Mouse (Mus musculus): ENCODE data around the gene Nfs1. TPM values are rescaled to one million over a fixed set of nuclear protein-coding genes. Genes with fewer than 3 reads are reported as not detected.
"Not testable (repeated sequence)": the region's sequence is repeated elsewhere in the genome, so short reads cannot be mapped to it uniquely, and the experiment has no call there.

The Nfs1 gene
- 10 to 100 TPM; 53.6 to 65.4 TPM for total RNA-seq (2021)
- long read RNA-seq, experiment 1, transcript Nfs1-201 (13 exons, 2,051 nt): major isoform, 147 of 163 reads
- long read RNA-seq, experiment 1, partial matches to known transcripts: 9 of 163 reads
- long read RNA-seq, experiment 1, other reads (novel, unspliced or antisense): 6 of 163 reads
- long read RNA-seq, experiment 2, transcript Nfs1-201 (13 exons, 2,051 nt): major isoform, 142 of 161 reads
- long read RNA-seq, experiment 2, partial matches to known transcripts: 10 of 161 reads
- long read RNA-seq, experiment 2, other reads (novel, unspliced or antisense): 7 of 161 reads

- intact Hi-C loops (cut with DNase I; ENCODE audit: low total_unique reads): loop anchor here (5.0 kb wide), 1 partner anchor 177 kb away; no protein-coding TSS in a partner anchor
- DNase-seq: peak; percentile 92
Observed at GRCm38 (mm10) chr2:156143953-156144724, at the start of gene Nfs1, which contains the start of gene Romo1. Nfs1 (minus strand) TSS chr2:156144186. Romo1 (plus strand) TSS chr2:156144039.

- DNase-seq: no peak
- intact Hi-C loops (cut with DNase I; ENCODE audit: low total_unique reads): no loop called here
Observed at GRCm38 (mm10) chr2:156193066-156193862, 49.3 kb upstream of the Nfs1 start.

- DNase-seq: no peak
- intact Hi-C loops (cut with DNase I; ENCODE audit: low total_unique reads): no loop called here
Observed at GRCm38 (mm10) chr2:156192068-156192467, 48.1 kb upstream of the Nfs1 start.

- intact Hi-C loops (cut with DNase I; ENCODE audit: low total_unique reads): no loop called here
- DNase-seq: no peak
Observed at GRCm38 (mm10) chr2:156191540-156191939, 47.6 kb upstream of the Nfs1 start.

GRCm38 (mm10) chr2:156190004-156190896 is 46.3 kb upstream of the Nfs1 start:
- no peak for DNase-seq
- intact Hi-C loops (cut with DNase I; ENCODE audit: low total_unique reads): no loop called here

GRCm38 (mm10) chr2:156189241-156189640 is 45.3 kb upstream of the Nfs1 start:
- intact Hi-C loops (cut with DNase I; ENCODE audit: low total_unique reads); DNase-seq: not testable (repeated sequence)

- intact Hi-C loops (cut with DNase I; ENCODE audit: low total_unique reads): no loop called here
- DNase-seq: no peak
Observed at GRCm38 (mm10) chr2:156181592-156181991, 37.6 kb upstream of the Nfs1 start.

GRCm38 (mm10) chr2:156180824-156181590 is 37.0 kb upstream of the Nfs1 start:
- intact Hi-C loops (cut with DNase I; ENCODE audit: low total_unique reads): no loop called here
- DNase-seq: no peak

- DNase-seq: peak; percentile 100
- intact Hi-C loops (cut with DNase I; ENCODE audit: low total_unique reads): no loop called here
Observed at GRCm38 (mm10) chr2:156180094-156180821, 36.3 kb upstream of the Nfs1 start, which contains the start of gene Rbm39. Rbm39 (minus strand) TSS chr2:156180238.

- DNase-seq: no peak
Observed at GRCm38 (mm10) chr2:156179796-156180093, 35.8 kb upstream of the Nfs1 start.

GRCm38 (mm10) chr2:156179046-156179795 is 35.2 kb upstream of the Nfs1 start:
- DNase-seq: peak; percentile 86
- intact Hi-C loops (cut with DNase I; ENCODE audit: low total_unique reads): no loop called here

More at GRCm38 (mm10) chr2:156179796-156180093, 35.8 kb upstream of the Nfs1 start:
- intact Hi-C loops (cut with DNase I; ENCODE audit: low total_unique reads): no loop called here

- intact Hi-C loops (cut with DNase I; ENCODE audit: low total_unique reads): no loop called here
- no peak for DNase-seq
Observed at GRCm38 (mm10) chr2:156177651-156178050, 33.7 kb upstream of the Nfs1 start.

- no peak for DNase-seq
- intact Hi-C loops (cut with DNase I; ENCODE audit: low total_unique reads): no loop called here
Observed at GRCm38 (mm10) chr2:156177079-156177478, 33.1 kb upstream of the Nfs1 start.

- no peak for DNase-seq
- intact Hi-C loops (cut with DNase I; ENCODE audit: low total_unique reads): no loop called here
Observed at GRCm38 (mm10) chr2:156166557-156166956, 22.6 kb upstream of the Nfs1 start.

GRCm38 (mm10) chr2:156165478-156165877 is 21.5 kb upstream of the Nfs1 start:
- DNase-seq: no peak
- intact Hi-C loops (cut with DNase I; ENCODE audit: low total_unique reads): no loop called here

GRCm38 (mm10) chr2:156151538-156151937 is 7.6 kb upstream of the Nfs1 start:
- DNase-seq: no peak
- intact Hi-C loops (cut with DNase I; ENCODE audit: low total_unique reads): no loop called here

GRCm38 (mm10) chr2:156147316-156147915 is 3.4 kb upstream of the Nfs1 start:
- no peak for DNase-seq
- intact Hi-C loops (cut with DNase I; ENCODE audit: low total_unique reads): no loop called here
